Mouse (Mus musculus) cerebellum, postnatal 14 days (tissue): ENCODE results near the gene Eppin.
A peak's percentile ranks its signal among the peaks of the same experiment; 100 is the strongest.

Source experiments
- DNase-seq, 2 experiments: peaks; one replicate each; pipeline ENCODE4 v3.0.0; 2021; ENCODE audit warnings: mixed read lengths in 2 of 2

The Eppin gene

DNA sequence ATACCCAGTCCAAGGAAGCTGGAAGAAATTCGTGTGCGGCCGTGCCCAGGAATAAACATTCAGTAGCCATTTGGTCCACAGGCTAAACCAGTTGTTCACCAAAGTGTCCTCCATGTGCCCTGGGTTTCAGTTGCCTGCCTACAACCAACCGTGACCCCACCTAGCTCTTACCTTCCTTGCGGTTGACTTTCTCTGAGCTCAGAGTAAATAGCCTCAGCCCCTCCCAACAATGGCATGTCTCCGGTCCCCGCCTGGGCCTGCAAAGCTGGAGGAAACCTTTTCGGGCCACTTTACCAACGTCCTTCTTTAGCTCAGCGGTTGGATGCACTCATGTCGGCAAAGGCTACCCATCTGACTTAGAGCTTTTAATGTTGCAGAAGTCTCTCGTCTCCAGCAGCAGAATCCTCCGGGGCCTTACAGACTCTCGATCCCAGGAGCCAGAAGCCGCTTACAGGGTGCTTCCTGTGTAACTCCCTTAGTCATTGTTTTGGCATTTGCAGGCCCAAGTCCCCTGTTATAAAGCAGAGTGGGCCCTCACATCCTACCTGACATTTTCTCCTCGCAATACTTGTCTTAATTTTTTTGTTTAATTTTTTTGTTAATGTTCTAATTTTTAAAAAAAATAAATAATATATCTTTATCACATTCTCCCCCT is 34.3 kb downstream of the Eppin start:
- no peak for DNase-seq

DNA sequence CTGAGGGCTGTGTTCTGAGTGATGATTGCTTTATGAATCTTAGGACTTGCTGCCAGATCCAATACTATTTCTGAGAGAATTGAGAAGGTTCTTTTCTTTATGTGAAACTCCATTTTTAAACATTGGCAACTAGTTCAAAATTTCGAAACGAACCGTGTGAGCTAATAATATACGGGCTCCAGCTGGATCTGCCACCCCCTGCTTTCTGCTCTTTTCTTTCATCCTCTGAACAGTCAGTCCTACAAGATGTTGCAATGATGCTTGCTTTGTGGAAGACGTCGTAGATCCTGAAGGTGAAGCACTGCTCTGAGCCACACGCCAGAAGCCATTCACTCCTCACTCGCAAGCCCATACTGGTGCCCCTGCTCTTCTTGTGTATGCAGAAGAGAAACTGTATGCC is 35.0 kb downstream of the Eppin start:
- DNase-seq, result no peak

DNA sequence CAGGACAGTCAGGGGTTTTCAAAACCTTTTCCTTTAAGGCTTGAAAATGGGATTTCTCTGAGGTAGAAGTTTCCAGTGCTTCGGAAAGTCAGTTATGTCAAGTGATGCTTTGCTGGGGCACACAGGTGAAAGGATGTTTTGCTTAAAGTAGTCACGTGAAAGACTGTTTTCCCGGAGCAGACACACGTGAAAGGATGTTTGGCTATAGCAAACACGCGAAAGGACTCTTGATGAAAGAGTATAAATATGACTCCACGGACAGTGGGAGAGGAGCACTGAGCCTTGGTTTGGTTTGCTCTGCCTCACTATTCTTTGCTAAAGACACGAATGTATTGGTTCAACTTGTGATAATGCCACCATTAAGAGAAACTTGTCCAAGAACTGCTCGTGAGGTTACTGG is 41.9 kb downstream of the Eppin start:
- DNase-seq, result no peak

DNA sequence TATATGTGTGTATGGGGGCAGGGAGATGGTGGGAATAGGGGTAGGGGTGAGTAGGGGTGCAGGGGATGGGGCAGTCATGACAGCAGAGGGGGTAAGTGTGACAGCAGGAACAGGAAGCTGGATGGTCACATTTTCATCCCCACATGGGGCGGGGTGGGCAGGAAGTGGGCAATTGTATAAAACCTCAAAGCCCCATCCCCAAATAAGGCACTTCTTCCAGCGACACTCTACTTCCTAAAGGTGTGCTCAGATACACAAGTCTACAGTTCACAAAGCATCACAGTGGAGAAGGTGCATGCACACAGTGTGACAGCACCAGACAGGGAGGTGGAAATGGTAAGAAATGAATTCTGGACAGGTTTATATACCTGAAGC is 42.5 kb downstream of the Eppin start:
- no peak for DNase-seq

DNA sequence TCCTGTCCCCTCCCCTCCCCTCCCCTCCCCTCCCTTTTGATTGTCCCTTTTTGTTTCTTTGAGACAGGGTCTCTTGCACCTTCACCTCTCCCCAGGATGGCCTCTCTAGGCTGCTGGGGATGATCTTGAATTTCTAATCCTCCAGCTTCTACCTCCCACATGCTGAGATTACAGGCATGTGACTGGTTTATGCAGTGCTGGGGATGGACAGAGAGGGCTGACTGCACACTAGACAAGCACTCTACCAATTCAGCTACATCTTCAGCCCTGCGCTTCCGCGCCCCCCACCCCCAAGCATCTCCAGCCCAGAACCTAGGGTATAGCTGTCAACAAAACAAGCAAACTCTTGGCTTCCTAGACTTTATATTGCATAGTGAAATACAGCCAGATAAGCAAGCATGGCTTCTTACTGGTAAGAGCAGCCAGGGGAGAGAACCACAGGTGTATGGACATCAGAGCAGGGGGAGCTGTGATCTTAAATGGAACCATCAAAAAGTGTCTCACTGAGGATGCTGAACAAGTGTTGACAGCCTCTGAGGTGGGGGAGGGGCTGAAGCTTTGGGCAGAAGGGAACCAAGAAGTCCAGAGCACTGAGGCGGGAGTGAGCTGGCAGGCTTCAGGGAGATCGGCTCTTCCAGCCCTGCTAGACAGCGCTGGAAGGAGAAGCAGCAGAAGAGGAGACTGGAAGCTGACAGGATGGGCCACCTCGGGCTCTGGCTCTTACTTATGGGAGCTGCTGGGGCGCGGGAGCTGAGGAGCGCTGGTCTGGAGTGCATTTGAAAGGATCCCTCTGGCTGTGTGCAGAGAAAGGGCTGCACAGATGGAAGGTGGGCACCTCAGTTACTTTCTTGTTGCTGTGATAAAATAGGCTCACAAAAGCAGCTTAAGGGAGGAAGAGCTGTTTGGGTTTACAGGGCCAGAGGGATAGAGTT is 43.2 kb downstream of the Eppin start:
- DNase-seq, result peak in 1 of 2 experiments; percentile 45

DNA sequence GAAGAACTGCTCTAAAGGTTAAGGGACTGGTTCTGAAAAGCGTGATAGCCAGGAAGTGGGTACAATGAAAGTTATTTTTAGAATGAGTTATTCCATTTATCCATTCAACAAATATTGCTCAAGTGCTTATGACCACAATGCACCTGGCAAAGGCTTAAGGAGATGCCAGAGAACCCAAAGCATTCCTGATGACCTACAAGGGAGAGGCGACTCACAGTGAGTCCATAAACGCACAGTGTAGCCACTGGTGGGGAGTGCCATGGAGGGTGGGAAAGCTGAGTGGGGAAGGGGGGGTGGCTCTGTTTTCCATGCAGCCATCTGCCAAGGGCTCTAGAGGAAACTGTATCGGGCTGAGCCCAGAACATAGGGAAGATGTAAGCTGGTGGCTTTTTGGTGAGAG is 44.1 kb downstream of the Eppin start:
- no peak for DNase-seq

DNA sequence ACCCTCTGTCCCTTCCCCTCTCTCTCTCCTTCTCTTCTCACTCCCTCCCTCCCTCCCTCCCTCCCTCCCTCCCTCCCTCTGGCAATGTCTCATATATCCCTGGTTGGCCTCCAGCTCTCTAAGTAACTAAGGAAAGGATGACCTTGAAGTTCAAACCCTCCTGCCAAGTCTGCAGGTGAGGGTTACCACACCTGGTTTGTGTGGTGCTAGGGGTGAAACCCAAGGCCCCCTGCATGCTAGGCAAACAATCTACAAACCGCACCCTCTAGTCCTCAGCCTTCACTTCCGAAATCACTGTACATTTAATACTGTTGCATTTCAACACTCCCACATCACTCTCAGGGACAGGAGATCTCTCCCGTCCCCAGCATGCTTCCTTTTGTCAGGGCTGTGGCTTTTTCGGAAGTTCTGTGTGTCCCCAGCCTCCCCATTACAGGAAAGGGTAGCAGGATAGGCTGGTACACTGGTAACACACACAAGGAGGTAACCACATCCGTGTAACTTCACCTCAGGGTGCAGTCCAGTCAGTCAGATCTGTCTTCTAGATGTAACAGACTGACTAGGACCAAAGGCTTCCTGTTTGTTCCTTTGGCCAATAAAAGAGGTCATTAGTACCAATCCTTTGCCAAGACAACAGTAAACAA is 48.8 kb downstream of the Eppin start:
- no peak for DNase-seq

DNA sequence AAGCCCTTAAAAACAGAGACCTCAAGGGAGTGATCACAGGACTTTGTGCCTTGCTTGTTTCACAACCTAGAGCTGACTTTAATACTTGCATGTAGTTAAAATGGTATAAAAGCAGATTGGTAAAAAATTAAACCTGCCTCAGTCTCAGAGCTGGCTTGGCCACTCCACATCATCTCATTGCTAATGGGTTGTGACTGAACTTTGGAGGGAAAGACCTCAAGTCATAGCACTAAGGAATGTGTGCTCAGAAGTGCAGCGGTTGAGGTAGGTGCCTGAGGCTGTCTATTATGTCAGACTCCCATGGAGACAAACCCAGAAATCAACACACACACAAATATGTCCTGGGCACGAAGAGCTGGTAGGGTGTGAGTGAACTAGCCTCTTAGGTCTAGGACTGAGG is 49.6 kb downstream of the Eppin start:
- no peak for DNase-seq

DNA sequence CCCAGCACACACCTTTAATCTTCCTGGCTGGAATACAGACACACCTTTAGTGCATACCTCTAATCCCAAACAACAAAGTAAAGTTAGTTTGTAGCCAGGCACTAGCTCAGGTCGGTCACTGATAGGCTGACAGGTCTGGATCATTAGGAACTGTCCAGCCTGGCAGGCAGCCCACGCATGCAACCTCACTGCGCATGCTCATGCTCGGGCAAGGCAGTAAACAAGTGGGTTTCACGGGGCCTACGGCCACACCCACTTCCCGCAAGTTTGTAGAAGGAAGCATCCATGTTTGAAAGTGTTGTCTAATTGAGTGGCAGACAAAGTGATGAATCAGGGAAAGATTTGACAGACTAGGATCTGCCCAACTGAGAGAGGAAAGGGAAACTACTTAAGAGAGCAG is 50.8 kb downstream of the Eppin start:
- DNase-seq, result no peak

DNA sequence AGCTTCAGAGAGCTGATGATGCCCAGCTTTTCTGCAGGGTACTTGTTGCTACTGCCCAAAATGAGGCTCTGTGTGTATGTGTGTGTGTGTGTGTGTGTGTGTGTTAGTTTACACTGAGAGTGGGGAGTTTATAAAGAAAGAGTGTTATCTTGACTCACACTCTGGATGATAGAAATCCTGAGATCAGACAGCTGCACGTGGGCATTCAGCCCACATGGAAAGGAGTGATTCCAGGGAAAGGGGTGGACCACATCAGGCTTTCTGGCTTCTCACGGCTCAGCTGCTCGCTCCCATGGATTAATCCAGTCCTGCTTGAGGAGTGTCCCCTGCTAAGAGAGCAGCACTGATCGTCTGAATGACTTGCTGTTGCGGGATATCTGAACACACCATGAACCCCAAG is 51.3 kb downstream of the Eppin start:
- no peak for DNase-seq

DNA sequence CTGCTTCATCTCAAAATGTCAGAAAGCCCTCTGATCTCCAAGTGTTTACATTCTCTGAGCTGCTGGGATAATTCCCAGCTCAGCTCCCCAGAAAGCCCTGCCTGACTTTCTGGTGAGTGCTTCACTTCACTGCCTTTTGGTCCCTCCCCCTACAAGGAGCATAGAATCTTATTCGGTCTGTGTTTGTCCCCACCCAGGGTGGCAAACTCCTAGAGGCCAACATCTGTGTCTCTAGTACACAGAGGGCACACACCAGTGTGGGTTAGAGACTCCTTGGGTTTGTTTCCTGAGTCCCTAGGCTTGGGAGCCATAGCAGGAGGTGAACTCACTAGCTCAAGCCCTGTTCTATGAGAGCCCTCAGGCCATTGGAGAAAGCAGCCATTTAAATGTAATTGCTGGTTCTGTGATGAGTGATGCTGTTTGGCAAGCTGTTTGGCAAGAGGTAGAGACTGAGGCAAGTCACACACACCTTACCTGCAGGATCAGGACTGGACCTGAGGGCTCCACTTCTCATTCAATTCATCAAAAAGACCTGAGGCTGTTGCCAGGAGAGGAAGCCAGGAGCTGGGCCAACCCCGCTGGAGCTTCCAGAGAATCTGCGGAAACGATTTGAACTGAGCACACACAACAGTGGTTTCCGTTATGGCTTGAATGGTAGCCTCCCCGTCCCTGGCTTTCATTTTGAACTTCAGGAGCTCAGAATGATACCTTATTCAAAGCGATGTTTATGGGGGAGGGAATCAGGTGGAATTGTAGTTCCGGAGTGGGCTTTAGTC is 52.6 kb downstream of the Eppin start:
- DNase-seq, result peak; percentile 32 to 40
